Mouse (Mus musculus): ENCODE measurements at regions not wholly inside any gene's neighbourhood (a gene's known extent, or its start where the extent isn't known, plus 50 kb on each side); places are given as distances from the start of the nearest gene placed in this dataset.
A peak's percentile ranks its signal among the peaks of the same experiment; 100 is the strongest.

GRCm38 (mm10) chr5:50743030-50743429 lies 684.2 kb upstream of the Adgra3 start:
- Histone ChIP-seq H3K4me2 (ENCODE audit: low read depth, low read length, poor library complexity, severe bottlenecking) (no peak overlapping the region), H3K9ac (replicated peaks; ENCODE audit: low read length, poor library complexity, severe bottlenecking) (no peak overlapping the region), H3K27me3 (ENCODE audit: insufficient read depth, low read length) (no peaks in the 10 kb centered on the region), H3K4me1 (ENCODE audit: insufficient read depth, low read length) (no peaks in the 10 kb centered on the region), H3K4me3 (ENCODE audit: low read depth, low read length) (no peak overlapping the region), H3K27ac (ENCODE audit: low read depth, low read length) (no peak overlapping the region), H3K9me3 (ENCODE audit: low read length) (no peaks in the 10 kb centered on the region), H3K36me3 (ENCODE audit: insufficient read depth, low read length) (no peaks in the 10 kb centered on the region)
- no peak for ATAC-seq (ENCODE audit: low FRiP score)
- no peak for DNase-seq (ENCODE audit: low spot score)
- 70% methylated on average over 5 of the region's 5 CpGs for WGBS
- no peak for TF ChIP-seq CTCF (IDR thresholded peaks at IDR 0.05)

DNA sequence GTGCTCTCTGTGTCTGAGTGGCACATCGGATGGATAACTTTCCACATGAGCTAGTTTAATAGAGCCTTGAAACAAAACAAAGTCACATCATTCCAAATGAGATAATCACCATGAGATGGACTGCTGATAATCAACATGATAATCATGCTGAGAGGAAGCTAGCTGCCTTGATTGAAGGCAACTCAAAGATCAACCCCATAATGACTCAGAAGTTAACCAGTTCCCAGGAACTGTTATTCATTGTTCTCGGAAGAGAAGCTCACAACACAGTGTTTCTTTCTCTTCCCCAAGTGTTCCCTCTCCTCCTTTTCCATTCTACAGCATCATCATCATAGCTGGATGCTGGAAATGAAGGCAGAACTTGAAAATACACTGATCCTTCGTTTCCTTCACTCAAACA lies 674.9 kb upstream of the Adgra3 start:
- Histone ChIP-seq H3K4me3 (ENCODE audit: low read depth, low read length) (no peak overlapping the region), H3K4me1 (ENCODE audit: insufficient read depth, low read length) (no peaks in the 10 kb centered on the region), H3K27me3 (ENCODE audit: insufficient read depth, low read length) (no peaks in the 10 kb centered on the region), H3K36me3 (ENCODE audit: insufficient read depth, low read length) (no peaks in the 10 kb centered on the region), H3K9me3 (ENCODE audit: low read length) (no peaks in the 10 kb centered on the region), H3K4me2 (ENCODE audit: low read depth, low read length, poor library complexity, severe bottlenecking) (no peak overlapping the region), H3K9ac (replicated peaks; ENCODE audit: low read length, poor library complexity, severe bottlenecking) (no peak overlapping the region), H3K27ac (ENCODE audit: low read depth, low read length) (no peak overlapping the region)
- DNase-seq (ENCODE audit: low spot score) (no peak), ATAC-seq (ENCODE audit: low FRiP score) (no peak)
- WGBS: 63% methylated on average over 3 of the region's 3 CpGs
- no peak for TF ChIP-seq CTCF (IDR thresholded peaks at IDR 0.05)

DNA sequence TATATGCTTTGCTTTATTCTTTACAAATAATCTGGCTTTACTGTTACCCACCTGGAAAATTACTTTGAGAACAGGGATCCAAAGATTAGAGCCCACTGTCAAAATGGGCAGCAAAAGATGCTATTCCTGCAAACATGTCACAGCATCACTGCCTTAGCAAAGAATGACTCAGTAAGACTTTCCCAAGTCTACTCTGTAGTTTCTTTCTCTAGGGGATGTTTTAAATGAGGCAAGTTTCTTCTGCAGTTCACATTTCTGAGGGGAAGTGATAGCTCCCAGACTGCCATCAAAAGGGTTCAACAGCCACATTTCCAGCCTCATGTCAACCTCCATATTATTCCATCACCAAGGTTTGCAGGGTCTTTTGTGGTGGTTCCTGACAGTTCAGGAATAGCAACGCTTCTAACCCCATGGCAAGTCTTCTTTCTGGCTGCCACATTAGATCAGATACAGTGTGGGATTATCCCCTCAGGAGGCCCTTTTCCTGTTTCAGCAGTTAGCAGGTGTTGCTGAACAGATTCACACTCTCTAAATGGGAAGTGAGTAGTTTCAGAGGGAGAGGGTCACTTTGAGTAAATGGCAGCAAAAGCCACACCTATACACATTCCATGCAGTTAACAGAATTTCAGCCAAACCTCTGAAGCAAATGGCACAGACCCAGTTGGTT lies 669.7 kb upstream of the Adgra3 start:
- WGBS: 26% methylated on average over 1 of the region's 1 CpGs
- ATAC-seq (ENCODE audit: low FRiP score) (no peak), DNase-seq (ENCODE audit: low spot score) (no peak)
- Histone ChIP-seq H3K4me3 (ENCODE audit: low read depth, low read length) (no peak overlapping the region), H3K27ac (ENCODE audit: low read depth, low read length) (no peak overlapping the region), H3K9me3 (ENCODE audit: low read length) (no peaks in the 10 kb centered on the region), H3K9ac (replicated peaks; ENCODE audit: low read length, poor library complexity, severe bottlenecking) (no peak overlapping the region), H3K4me1 (ENCODE audit: insufficient read depth, low read length) (no peaks in the 10 kb centered on the region), H3K27me3 (ENCODE audit: insufficient read depth, low read length) (no peaks in the 10 kb centered on the region), H3K4me2 (ENCODE audit: low read depth, low read length, poor library complexity, severe bottlenecking) (no peak overlapping the region), H3K36me3 (ENCODE audit: insufficient read depth, low read length) (no peaks in the 10 kb centered on the region)
- no peak for TF ChIP-seq CTCF (IDR thresholded peaks at IDR 0.05)

DNA sequence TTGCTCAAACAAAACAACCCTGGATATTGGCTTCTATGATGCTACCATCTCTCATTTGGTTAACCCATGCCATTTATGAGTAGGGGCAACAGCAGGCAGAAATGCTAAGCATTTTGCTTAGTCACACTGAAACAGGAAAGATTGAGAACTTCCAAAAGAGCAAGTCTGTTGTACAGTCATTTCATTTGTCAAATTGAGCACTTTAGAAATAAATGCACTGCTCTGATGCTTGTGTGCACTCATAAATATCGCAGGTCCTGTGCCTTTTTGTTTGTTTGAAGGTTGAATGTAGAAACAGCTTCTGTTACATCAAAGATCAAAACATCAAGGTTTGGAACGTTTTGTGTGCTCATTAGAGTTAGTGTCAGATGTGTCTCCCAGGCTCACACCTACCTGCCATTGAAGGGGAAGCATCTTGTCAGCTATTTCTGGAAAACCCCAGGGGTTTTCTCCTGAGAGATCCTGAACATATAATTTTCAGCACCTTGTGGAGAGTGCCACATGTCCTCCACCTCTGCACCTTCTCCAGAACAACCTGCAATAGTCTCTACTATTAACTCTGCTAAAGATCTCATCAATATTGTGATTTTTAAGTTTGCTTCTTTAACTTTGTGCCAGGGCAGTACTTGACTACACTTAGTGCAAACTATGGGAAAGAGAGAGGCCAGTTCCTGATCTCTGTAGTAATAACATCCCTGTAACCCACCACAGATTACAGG lies 648.3 kb upstream of the Adgra3 start:
- no peak overlapping the region for H3K27ac ChIP-seq (ENCODE audit: low read depth, low read length)
- no peak overlapping the region for H3K4me3 ChIP-seq (ENCODE audit: low read depth, low read length)
- no peak overlapping the region for H3K9ac ChIP-seq (replicated peaks; ENCODE audit: low read length, poor library complexity, severe bottlenecking)
- H3K4me2 ChIP-seq (ENCODE audit: low read depth, low read length, poor library complexity, severe bottlenecking): no peak overlapping the region
- no peaks in the 10 kb centered on the region for H3K36me3 ChIP-seq (ENCODE audit: insufficient read depth, low read length)
- WGBS: 66% methylated on average over 2 of the region's 2 CpGs
- H3K9me3 ChIP-seq (ENCODE audit: low read length): no peaks in the 10 kb centered on the region
- no peaks in the 10 kb centered on the region for H3K27me3 ChIP-seq (ENCODE audit: insufficient read depth, low read length)
- DNase-seq (ENCODE audit: low spot score) (no peak), ATAC-seq (ENCODE audit: low FRiP score) (no peak)
- no peak for TF ChIP-seq CTCF (IDR thresholded peaks at IDR 0.05)
- no peaks in the 10 kb centered on the region for H3K4me1 ChIP-seq (ENCODE audit: insufficient read depth, low read length)

DNA sequence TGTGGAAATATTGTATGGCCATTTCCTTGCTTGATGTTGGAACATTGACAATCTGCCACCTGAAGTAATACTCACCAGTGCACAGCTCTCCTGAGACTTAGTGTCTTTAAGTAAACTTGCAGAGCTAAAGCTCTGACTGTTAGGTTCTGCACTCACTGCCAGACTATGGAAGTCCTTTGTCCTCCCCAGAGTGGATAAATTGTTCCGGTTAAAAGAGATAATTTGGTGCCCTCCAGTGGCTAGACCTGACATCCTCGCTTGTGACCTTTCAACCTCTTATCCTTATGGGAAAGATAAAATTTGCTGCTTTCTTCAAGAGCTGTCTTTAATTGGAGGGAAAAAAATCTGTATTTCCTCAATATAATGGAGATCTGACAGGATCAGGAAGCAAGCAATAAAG lies 639.3 kb upstream of the Adgra3 start:
- Histone ChIP-seq H3K4me2 (ENCODE audit: low read depth, low read length, poor library complexity, severe bottlenecking) (no peak overlapping the region), H3K27ac (ENCODE audit: low read depth, low read length) (no peak overlapping the region), H3K9ac (replicated peaks; ENCODE audit: low read length, poor library complexity, severe bottlenecking) (no peak overlapping the region), H3K4me3 (ENCODE audit: low read depth, low read length) (no peak overlapping the region), H3K9me3 (ENCODE audit: low read length) (no peaks in the 10 kb centered on the region), H3K36me3 (ENCODE audit: insufficient read depth, low read length) (no peaks in the 10 kb centered on the region), H3K4me1 (ENCODE audit: insufficient read depth, low read length) (no peaks in the 10 kb centered on the region), H3K27me3 (ENCODE audit: insufficient read depth, low read length) (no peaks in the 10 kb centered on the region)
- WGBS: 14% methylated on average over 2 of the region's 2 CpGs
- DNase-seq (ENCODE audit: low spot score) (peak; percentile 59), ATAC-seq (ENCODE audit: low FRiP score) (no peak)
- peak; percentile 56 for TF ChIP-seq CTCF (IDR thresholded peaks at IDR 0.05)

- no peak overlapping the region for H3K4me3 ChIP-seq (ENCODE audit: low read depth, low read length)
- 0 out of 2 replicates have a peak overlapping the region, but pooled peaks have one; percentile 20 for H3K4me2 ChIP-seq (ENCODE audit: low read depth, low read length, poor library complexity, severe bottlenecking)
- no peak overlapping the region for H3K27ac ChIP-seq (ENCODE audit: low read depth, low read length)
- no peaks in the 10 kb centered on the region for H3K27me3 ChIP-seq (ENCODE audit: insufficient read depth, low read length)
- no peak for TF ChIP-seq CTCF (IDR thresholded peaks at IDR 0.05)
- H3K9ac ChIP-seq (replicated peaks; ENCODE audit: low read length, poor library complexity, severe bottlenecking): no peak overlapping the region
- H3K4me1 ChIP-seq (ENCODE audit: insufficient read depth, low read length): no peaks in the 10 kb centered on the region
- ATAC-seq (ENCODE audit: low FRiP score) (no peak), DNase-seq (ENCODE audit: low spot score) (peak; percentile 15)
- no peaks in the 10 kb centered on the region for H3K36me3 ChIP-seq (ENCODE audit: insufficient read depth, low read length)
- H3K9me3 ChIP-seq (ENCODE audit: low read length): no peaks in the 10 kb centered on the region
- 30% methylated on average over 8 of the region's 8 CpGs for WGBS
Observed at GRCm38 (mm10) chr5:50697588-50697987, 638.8 kb upstream of the Adgra3 start.
